Mouse (Mus musculus): ENCODE measurements around the gene Hrct1. TPM values are rescaled to one million over a fixed set of nuclear protein-coding genes. Genes with fewer than 3 reads are reported as not detected.

Gene Hrct1
- total and polyA plus RNA-seq, 3 experiments, result not detected

DNA sequence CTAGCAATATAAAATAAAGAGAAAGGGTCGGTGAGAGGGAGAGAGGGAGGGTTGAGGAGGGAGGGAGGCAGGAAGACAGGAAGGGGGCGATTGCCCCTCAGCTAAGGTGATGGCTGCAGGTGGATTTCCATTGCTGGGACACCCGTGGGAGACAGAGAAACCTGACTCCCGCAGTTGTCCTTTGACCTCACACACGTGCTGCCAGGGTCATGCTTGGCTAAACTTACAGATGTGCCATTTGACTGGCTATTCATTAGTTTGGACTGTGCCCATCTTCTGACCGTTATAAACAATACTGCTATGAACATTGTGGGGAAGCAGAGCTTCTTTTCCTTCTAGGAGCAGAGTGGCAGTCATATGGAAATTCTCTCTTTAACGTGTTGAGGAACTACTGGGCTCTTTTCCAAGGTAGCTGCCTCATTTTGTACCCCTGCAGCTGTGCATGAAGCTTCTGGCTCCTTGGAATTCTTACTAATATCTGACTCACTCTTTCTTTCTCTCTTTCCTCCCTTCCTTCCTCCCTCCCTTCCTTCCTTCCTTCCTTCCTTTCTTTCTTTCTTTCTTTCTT lies 13.3 kb upstream of the Hrct1 start:
- Histone ChIP-seq H3K9me3 (replicated peaks; ENCODE audit: low read length) (peaks cover 6% of the 10 kb centered on the region), H3K9ac (ENCODE audit: insufficient read depth, low read depth) (no peak overlapping the region), H3K36me3 (replicated peaks in 1 of 2; ENCODE audit: control insufficient read depth in 1 of 2, insufficient read depth in 1 of 2, low read length in 1 of 2) (no peaks in the 10 kb centered on the region), H3K27me3 (replicated peaks) (peaks cover 79% of the 10 kb centered on the region), H3K79me2 (replicated peaks; ENCODE audit: control insufficient read depth, extremely low read depth, insufficient read depth, poor library complexity, severe bottlenecking) (no peaks in the 10 kb centered on the region), H3K4me2 (ENCODE audit: insufficient read depth, low read depth, poor library complexity, severe bottlenecking) (no peak overlapping the region), H3K4me3 (replicated peaks in 1 of 3; ENCODE audit: low read depth in 2 of 3, low read length in 2 of 3, poor library complexity in 1 of 3) (no peak overlapping the region), H3K27ac (ENCODE audit: insufficient read depth, low read depth) (no peak overlapping the region), H3K4me1 (ENCODE audit: control insufficient read depth in 1 of 2, insufficient read depth in 2 of 2) (no peaks in the 10 kb centered on the region)
- TF ChIP-seq BHLHE40 (IDR thresholded peaks at IDR 0.05; ENCODE audit: low read depth, low read length) (peak; percentile 34; the same call in 1 of the 2 replicates), ELF1 (IDR thresholded peaks at IDR 0.05; ENCODE audit: low read depth, low read length) (no peak)
- dilution Hi-C loops (cut with MboI; ENCODE audit: extremely low pct_ligation_motif_present, extremely low pct_unique_long_range_greater_than_20kb, low sequenced_read_pairs) (no loop called here), in situ Hi-C loops (cut with MboI; ENCODE audit: low pct_ligation_motif_present, low pct_unique_long_range_greater_than_20kb, low sequenced_read_pairs) (loop anchor here (10.0 kb wide), 1 partner anchor 89 kb away; no protein-coding TSS in a partner anchor)
- DNase-seq (ENCODE audit: extremely low read depth), result no peak

DNA sequence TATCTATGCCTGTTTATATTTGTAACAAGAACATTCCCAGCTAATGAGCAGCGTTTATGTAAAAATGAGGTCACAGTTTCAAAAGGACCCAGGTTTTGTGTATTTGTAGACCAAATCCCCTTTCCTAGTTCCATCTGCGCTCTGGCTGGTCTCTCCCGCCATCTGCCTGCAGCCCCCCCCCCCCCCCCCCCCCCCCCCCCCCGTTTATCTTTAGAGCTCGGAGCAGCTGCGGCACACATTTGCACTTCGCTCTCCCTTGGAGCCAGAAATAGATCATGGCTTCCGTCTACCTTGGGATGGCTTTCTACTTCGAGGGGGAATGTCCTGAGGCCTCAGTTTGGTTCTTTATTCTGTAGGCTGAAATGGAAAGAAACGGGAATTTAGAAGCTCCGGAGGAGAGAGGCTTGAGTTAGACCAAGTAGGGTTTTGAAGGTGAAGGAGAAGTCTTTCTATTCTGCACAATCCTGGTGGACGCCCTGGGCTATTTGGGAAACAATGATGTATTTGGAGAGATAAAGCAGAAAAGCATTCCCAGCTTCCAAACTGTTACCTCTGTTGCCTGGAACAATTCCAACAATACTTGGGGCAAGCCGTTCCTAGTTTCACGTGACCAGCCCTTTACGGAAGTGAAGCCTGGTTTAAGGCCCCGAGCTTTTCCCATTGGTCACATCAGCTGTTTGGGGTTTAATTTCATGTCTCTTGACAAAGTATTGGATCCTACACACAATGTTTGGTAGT lies 6.3 kb upstream of the Hrct1 start:
- DNase-seq (ENCODE audit: extremely low read depth), result no peak
- Histone ChIP-seq H3K4me1 (ENCODE audit: control insufficient read depth in 1 of 2, insufficient read depth in 2 of 2) (peaks cover 0 to 3% of the 10 kb centered on the region in 2 experiments; a peak in 1 of 4 replicates), H3K4me3 (replicated peaks in 1 of 3; ENCODE audit: low read depth in 2 of 3, low read length in 2 of 3, poor library complexity in 1 of 3) (no peak overlapping the region), H3K36me3 (replicated peaks in 1 of 2; ENCODE audit: control insufficient read depth in 1 of 2, insufficient read depth in 1 of 2, low read length in 1 of 2) (no peaks in the 10 kb centered on the region), H3K27ac (ENCODE audit: insufficient read depth, low read depth) (no peak overlapping the region), H3K27me3 (replicated peaks) (peaks cover 62% of the 10 kb centered on the region), H3K9ac (ENCODE audit: insufficient read depth, low read depth) (no peak overlapping the region), H3K9me3 (replicated peaks; ENCODE audit: low read length) (peaks cover 6% of the 10 kb centered on the region), H3K4me2 (ENCODE audit: insufficient read depth, low read depth, poor library complexity, severe bottlenecking) (no peak overlapping the region), H3K79me2 (replicated peaks; ENCODE audit: control insufficient read depth, extremely low read depth, insufficient read depth, poor library complexity, severe bottlenecking) (no peaks in the 10 kb centered on the region)
- in situ Hi-C loops (cut with MboI; ENCODE audit: low pct_ligation_motif_present, low pct_unique_long_range_greater_than_20kb, low sequenced_read_pairs) (no loop called here), dilution Hi-C loops (cut with MboI; ENCODE audit: extremely low pct_ligation_motif_present, extremely low pct_unique_long_range_greater_than_20kb, low sequenced_read_pairs) (no loop called here)
- TF ChIP-seq ZNF384 (IDR thresholded peaks at IDR 0.05; ENCODE audit: low read depth, low read length) (no peak), MXI1 (IDR thresholded peaks at IDR 0.05; ENCODE audit: low read depth, low read length) (no peak), RCOR1 (conservative IDR thresholded peaks at IDR 0.05; ENCODE audit: low read depth, low read length) (no peak), CTCF (conservative IDR thresholded peaks at IDR 0.05 in 1 of 2, IDR thresholded peaks at IDR 0.05 in 1 of 2; ENCODE audit: low read depth in 2 of 2, low read length in 2 of 2) (no peak), RAD21 (IDR thresholded peaks at IDR 0.05; ENCODE audit: low read depth, low read length) (no peak), ETS1 (conservative IDR thresholded peaks at IDR 0.05; ENCODE audit: low read depth, low read length) (no peak), CHD1 (IDR thresholded peaks at IDR 0.05; ENCODE audit: low read depth, low read length) (no peak), TCF12 (IDR thresholded peaks at IDR 0.05; ENCODE audit: low read depth, low read length) (no peak), HCFC1 (IDR thresholded peaks at IDR 0.05; ENCODE audit: low read depth, low read length) (no peak), USF1 (IDR thresholded peaks at IDR 0.05; ENCODE audit: low read depth, low read length) (no peak), ELF1 (IDR thresholded peaks at IDR 0.05; ENCODE audit: low read depth, low read length) (no peak), SIN3A (IDR thresholded peaks at IDR 0.05; ENCODE audit: low read length) (no peak), NRF1 (IDR thresholded peaks at IDR 0.05; ENCODE audit: low read depth, low read length) (no peak), KAT2A (IDR thresholded peaks at IDR 0.05; ENCODE audit: insufficient replicate concordance, low read length) (no peak), ZC3H11A (IDR thresholded peaks at IDR 0.05; ENCODE audit: low read depth, low read length) (no peak), EP300 (IDR thresholded peaks at IDR 0.05; ENCODE audit: low read length) (no peak)

Data from CH12.LX (cell line).